Mouse (Mus musculus) monocyte, adult 2 months (primary cell): Measurements from ENCODE around the gene Igsf11.

ENCODE experiments used
- DNase-seq, 2 experiments: peaks; one replicate each; pipeline ENCODE4 v3.0.0; 2022; ENCODE audit warnings: low spot score in 2 of 2, low read depth in 1 of 2

Igsf11 gene

DNA sequence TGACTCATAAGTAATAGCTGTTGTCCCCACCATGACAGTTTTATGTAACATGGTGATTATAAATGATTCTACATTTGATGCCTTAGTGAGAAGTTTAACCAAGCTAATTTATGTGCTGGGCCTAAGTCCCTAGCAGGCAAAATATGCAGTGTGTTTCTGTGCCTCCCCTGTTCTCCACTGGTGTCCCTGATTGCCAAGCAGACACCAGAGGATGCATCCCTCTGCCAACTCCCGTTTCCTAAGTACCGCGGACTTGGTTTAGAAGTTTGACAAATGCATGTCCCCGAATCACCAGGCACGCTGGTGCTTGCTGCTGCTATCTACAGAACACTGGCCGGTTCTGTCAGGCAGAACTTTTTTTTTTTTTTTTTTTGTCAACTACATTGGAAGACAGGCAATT, 39.0 kb downstream of the Igsf11 start:
- no peak for DNase-seq

DNA sequence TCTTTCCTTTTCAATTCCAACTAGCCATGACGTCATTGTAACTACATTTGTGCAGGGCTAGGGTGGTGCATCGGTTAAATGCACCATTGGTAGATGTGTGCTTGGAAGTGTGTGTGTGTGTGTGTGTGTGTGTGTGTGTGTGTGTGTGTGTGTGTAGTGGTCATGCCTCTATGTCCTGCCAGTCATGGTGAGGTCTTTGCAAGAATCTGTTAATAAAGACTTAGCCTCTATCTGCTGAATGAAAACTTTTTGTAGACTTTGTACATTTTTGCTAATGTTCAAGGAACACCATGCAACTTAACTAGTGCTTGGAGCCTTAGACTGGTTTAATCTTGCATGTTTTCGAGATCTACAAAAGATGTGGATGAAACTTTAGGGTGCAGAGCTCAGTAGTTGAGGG, 48.3 kb downstream of the Igsf11 start:
- no peak for DNase-seq

DNA sequence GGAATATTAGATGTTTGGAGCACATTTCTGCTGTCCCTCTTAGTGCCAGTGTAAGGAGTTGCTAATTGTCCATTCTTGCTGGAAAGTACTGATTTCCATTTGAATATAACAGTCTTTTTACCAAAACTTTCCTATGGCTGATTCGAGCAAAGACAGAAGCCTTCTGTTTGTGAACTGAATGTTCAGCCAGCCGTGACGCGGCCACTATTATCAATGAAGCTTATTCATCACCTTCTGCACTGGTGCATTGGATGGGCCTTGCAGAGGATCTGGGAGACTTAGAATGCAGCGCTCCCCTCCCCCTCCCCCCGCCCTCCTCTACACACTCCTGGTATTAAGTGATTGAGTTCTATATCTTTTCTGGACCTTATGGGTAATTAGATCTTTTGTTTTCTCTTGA, 48.8 kb downstream of the Igsf11 start:
- DNase-seq, result no peak

DNA sequence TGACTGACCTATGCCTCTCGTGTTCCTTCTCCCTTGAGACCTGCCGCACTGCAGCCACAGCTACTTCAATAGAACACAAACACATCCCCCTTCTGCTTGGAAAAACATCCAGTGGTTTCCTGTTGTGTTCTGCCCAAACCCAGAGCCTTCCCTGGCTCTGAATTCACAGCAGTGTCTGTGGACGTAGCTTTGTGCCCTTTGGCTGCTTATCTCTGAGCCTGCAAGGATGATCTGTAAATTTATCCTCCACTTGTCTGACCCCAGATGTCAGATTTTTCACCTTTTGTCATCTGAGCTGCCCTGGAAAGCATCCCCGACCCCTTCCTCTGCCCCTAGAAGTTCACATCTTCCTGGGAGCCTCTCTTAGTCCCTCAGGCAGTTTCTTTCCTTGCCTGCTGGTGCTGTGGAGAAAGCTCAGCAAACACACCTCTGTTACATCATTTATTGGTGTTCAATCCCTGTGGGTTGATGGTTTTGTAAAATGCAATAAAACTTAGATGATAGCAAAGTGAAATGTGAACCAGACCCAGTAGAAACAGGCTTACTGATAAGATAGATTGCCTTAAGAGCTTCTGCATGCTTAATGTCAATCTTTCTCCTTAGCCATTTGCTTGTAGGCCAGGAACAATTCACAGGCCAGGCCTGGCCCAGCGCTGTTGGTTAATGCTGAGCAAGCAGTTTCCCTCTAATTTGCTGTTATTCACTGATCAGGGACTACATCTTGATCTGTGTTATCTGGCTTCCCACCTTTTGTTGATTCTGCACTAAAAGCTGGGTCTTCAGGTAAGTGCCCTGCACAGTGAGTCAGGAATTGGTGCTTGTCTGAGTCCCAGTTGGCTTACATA, 51.5 kb downstream of the Igsf11 start:
- no peak for DNase-seq

DNA sequence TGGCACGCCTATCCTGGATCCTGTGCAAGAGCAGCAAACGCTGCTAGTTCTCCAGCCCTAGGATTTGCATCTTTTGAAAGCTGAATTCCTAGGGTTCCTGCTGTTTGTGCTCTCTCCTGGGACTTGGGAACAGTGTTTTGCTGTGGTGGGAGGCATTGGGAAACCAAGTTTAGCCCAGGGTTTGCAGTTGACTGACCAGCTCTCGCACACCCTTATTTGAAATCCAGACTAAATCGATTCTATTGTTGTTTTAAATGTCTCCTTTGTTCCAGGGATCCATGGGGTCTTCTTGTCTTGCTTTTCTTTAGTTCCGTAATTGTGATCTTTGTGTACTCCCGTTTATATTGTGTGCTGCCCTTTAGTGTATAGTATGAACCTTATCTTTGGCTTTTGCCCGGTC, 52.6 kb downstream of the Igsf11 start:
- DNase-seq, result no peak

DNA sequence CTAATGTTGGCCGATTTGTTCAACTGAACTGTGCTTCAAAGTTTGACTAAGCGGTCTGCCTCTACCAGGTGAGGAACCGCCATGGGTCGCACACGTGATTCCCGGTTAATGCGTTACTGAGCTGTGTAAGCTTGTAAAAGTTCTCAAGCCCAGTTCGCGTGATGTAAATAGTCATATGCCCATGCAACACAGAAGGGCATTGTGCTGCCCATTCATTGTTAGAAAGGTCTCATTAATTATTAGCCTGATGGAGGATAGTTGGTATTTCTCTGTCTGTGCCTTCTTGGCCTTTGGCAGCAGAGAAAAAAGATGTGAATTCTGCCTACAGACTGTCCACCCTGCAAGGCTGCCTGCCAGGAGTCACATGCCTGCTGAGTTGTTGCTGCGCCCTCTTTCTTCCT, 53.1 kb downstream of the Igsf11 start:
- DNase-seq, result no peak

DNA sequence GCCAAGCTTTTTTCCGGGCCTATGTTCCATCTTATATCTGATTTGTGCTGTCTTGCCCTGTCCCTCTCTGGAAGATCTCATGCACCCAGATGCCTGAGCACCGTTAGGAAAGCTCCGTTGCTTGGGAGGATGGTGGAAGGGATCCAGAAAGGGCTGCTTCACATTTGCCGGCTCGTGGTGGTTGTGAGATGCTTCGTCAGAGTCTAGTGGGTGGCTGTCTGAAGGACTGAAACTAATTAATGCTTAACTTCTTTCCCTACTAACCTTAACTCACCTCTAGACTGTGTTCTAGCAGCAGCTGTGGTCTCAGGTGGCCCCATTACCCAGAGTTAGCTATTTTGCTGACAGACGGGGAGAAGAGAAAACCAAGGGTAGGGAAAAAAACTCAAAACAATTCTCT, 54.0 kb downstream of the Igsf11 start:
- DNase-seq, result no peak

DNA sequence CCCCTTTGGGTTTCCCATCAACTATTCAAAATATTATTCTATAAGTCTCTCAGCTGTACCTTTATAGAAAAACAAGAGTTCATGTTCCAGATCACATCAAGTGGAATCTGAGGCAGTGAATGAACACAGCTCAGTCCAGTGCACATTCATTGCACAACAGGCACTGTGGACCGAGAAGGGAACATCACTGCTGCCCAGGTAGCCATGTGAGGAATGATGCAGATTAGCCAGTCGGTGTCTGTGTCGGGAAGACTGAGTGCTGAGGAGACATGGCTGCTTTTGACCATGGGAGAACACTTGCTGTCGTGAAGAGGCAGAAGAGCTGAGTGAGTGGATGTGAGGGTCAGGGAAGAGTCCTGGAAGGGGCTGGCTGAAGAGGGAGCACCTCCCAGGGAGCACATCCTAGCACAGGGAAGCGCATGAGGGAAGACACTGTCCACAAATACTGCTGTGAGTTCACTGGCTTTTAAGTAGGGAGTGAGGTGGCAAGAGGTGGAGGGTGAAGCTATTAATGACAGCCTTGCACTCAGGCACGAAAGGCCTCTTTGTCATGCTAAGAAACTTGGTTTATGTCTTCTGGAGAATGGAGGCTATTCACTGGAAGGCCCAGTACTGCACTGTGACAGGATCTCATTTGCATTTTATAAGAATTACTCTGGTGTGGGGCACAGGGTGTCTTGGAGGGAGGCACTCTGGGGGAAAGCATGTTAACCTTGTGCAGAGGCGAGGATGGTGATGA, 54.8 kb downstream of the Igsf11 start:
- DNase-seq, result no peak

DNA sequence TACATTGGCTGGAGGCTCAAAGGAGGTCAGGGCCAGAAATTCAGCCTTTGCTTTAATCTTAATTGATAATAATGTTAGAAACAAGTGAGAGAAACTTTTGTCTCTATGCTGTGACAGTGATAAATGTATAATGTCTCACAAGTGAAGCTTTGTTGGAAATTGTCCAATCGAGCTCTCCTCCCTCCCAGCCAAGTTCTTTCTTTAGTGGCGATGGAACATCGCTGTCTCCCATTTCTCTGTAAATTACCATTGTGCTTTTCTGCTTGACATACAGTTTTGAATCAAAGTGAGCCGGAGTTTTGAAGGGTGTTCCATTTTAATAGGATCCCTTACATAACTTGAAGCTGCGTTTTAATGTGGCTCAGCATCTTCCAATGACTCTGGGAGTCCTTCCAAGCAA, 56.0 kb downstream of the Igsf11 start:
- DNase-seq, result no peak

DNA sequence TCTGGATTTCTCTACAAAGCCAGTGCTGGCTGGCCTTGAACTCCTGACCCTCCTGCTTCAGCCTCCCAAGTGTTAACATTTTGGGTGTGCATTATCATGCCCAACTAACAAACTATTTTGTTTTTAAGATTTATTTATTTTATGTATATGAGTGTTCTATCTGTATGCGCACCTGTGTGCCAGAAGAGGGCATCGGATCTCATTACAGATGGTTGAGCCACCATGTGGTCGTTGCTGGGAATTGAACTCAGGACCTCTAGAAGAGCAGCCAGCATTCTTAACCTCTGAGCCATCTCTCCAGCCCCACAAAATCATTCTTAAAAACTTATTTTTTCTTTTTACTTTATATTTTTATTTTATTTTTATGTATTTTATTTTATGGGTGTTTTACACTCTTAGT, 60.4 kb downstream of the Igsf11 start:
- no peak for DNase-seq

DNA sequence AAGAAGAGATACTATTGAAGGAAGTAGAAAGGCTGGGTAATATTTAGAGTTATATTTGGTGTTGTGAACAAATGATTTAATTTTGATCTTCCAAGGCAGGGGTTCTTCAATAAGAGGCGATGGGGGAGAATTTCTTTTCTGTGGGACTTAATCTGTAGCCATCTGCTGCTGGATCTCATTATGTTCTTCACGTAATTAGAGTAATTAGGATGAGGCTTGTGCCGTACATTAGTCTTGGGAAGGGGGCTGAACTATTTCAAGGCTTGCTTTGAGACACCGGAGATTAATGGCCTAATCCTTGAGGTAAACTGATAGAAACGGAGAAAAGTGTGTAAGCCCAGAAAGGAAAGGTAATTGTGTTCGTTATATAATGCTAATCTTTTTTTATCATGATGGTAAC, 61.4 kb downstream of the Igsf11 start:
- no peak for DNase-seq

DNA sequence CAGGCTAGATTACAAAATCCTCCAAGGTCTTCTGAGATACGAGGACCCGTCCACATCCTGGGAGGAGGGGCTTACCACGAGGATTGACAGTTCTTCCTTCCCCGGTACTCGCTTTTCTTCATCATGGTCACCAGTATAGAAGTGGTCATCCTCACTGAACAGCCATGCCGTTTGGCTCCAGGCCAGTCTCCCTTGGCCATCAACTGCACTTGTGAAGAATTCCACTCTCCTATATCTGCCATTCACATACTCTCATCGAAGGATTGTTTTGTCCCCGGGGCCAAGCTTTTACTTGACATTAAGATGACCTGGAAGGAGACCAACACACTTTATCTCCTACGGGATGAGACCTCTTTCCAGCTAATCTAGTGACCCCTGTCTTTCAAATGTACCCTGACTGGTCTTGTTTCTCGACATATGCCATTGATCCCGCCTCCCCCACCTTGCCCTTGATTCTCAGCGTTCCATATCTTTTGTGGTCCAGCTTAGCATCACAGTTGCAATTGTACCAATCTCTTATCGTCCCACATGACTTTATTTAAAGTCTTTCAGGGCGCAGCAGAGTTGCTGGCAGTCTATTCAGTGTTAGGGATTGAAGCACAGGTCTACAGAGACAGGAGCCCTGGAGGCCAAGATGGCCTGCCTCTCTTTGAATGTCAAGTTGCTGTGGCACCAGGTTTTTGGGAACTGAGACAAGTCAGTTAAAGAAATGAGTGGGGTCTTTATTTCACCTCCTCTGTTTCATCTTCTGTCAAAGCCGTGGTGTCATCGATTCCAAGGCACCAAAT, 62.2 kb downstream of the Igsf11 start:
- no peak for DNase-seq

DNA sequence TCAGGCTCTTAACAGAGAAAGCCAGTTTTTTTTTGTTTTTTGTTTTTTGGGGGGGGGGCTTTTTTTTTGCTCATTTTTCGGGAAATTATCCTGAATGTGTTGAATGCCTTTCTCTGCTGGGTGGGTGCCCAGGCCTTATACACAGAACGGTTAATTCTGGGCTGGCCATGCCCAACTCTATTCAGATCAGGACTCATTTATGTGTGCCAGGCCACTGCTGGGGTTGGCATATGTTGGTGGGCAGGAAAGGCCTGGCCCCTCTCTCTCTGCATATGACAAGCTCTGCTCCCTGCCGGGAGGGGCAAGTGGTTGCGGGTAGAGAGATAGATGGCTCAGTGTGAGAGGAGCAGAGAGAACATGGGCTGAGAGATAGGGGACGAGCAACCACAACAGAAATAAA, 62.8 kb downstream of the Igsf11 start:
- no peak for DNase-seq

DNA sequence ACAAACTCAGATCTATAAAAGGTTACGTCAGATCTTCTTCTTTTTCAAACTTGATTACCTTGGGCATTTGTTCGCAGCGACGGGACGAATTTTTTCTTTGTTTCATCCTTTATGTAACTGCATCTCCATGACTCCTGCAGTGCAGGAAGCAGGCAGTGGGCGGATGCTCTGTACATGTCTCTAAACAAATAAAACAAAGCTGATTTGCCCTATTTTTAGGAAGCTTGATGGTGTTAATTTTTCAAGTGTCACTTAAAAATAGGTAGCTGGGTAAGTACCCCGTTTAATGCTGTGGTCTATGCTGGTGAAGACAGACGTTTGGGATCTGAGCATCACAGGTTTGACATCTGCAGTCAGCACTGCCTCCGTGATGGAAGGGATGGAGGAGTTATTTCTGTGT, 66.3 kb downstream of the Igsf11 start:
- no peak for DNase-seq

DNA sequence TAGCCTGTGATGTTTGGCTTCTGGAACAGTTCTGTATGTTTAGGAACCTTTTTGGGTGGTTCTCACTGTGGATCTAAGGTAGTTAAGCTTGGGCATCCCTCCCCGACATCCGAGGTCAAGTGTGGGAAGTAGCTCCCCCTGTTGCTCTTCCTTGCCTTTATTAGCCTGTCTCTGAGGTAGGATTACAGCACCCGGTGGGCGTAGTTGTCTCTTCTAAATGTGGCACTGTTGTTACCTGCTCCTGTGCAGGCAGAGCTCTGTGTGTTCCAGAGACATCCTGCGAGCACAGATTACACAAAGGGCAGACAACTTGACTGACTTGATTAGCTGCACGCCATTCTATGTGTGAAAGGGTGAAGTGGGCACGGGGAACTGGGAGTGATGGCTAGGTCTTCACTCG, 68.1 kb downstream of the Igsf11 start:
- DNase-seq, result no peak

DNA sequence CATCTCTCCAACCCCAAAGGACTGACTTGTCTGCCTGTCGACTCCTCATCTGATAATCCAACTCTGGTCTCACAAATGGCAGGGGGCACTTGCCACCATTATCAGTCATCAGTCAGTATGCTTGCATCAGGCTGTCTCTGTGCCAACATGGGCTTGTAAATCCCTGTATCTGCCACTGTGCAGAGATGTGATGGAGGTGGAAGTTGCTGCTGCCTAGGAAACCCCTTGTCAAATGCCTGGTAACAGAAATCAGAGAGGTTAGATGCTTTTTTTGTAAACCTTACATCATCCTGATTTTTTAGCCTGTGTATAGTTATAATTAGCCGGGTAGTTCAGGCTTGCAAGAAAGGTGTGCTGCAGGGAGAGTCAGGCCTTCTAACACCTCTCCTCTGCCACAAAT, 69.4 kb downstream of the Igsf11 start:
- DNase-seq, result no peak

DNA sequence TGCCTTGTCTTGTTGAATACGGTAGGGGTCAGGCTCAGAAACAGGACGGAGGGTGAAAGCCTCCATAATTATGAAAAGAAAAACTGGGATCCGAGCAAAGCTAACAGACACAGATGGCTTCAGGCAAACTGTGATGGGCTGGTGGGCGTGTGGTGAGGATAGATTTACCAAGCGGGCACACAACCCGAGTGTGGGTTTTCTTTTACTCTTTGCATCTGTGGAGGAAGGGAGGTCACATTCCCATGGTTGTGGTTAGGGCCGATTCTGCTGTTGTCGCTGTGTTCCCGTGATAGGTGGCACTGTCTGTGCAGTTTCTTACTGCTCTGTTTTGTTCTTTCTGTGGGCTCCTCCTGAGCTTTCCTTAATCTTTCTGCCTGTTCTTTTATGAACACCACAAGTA, 70.2 kb downstream of the Igsf11 start:
- no peak for DNase-seq

DNA sequence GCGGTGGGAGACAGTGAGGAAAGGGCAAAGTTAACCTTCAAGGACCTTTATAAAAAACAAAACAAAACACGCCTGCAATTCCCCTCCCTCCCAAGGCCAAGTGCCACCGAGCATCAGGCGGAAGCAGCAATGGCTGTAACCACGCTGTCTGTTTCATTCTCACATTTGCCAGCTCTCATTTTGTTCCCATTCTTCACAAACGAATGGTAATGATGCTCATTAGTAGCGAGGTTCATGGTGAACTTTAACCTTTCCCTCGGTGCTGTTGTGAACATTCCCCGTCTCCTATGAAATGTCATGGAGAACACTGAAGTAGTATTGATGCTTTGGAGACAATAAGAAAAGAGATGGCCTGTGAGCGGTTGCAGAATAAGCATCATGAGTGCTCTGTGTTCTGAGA, 74.6 kb downstream of the Igsf11 start:
- no peak for DNase-seq

DNA sequence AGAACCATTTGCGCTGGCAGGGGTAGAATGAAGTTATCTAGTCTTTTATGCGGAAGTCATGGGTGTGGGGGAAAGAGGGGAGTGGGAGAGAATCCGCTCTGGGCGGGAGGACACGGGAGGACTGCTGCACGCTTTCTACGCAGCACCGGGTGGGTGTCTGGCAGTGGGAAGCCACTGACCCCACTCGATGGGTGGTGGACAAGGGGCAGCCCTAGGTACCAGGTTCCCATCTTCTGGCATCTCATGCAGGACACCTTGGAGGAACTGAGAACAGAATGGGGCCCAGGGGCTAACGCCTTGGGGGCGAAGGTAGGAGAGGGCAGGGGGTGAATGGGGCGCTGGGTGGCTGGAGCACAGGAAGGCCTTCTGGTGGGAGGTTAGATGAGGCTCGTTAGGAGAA, 83.7 kb downstream of the Igsf11 start:
- DNase-seq, result no peak

DNA sequence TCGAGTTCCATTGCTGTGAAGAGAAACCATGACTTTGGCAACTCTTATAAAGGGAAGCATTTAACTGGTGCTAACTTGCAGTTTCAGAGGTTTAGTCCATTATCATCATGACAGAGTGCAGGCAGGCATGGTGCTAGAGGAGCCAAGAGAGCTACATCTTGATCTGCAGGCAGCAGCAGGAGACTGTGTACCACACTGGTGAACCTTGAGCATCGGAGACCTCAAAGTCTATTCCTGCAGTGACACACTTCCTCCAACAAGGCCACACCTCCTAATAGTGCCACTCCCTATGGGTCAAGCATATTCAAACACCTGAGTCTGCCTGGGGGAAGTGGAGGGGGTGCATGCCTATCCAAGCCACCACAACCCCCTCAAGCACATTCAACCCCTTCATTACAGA, 86.1 kb downstream of the Igsf11 start:
- no peak for DNase-seq

DNA sequence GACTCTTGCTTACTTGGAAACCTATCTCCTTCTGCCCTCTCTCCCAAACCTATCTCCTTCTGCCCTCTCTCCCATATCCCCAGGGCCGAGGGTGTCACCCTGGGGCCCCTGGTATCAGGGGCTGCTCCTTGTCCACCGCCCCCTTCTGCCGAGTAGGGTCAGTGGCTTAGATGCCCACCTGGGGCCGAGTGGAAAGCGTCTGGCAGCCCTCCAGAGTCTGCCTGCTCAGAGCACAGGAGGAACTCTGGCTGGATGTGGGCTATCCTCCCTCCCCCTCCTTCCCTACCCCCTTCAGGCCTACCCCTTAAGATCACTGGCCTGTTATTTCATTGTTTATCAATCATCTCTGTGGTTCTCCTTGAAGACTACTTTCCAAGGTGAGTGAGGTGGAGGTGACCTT, 88.1 kb downstream of the Igsf11 start:
- no peak for DNase-seq

DNA sequence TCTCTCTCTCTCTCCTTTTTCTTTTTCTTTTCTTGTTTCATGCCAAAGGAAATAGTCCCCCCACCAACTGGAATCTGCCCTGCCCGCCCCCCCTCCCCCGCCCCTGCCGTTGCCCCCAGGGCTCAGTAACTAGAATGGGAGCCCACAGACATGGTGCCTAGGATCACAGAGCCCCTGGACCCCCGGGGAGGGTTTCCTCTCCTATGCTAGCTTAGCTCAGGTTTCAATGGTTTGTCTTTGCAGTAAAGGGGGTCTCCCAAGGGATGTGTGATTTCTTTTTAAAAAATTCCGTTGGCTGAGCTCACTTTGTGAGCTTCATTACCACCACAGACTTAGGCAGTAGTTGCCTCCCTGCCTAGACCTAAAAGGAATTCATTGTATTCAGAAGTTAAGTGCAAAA, 89.6 kb downstream of the Igsf11 start:
- no peak for DNase-seq
